Mouse (Mus musculus) MEL (cell line): ENCODE measurements around the gene Ppfia1. TPM values are rescaled to one million over a fixed set of nuclear protein-coding genes. Genes with fewer than 3 reads are reported as not detected.

Source experiments
- DNase-seq: peaks from one replicate; pipeline ENCODE4 v3.0.0; 2011; ENCODE audit warnings: low read depth, low spot score
- H3K27ac ChIP-seq: 2 replicates; pipeline ENCODE4 v1.5.1; 2012; ENCODE audit warnings: low read depth, mild to moderate bottlenecking, control low read depth, low read length, moderate library complexity; ENCODE audit not compliant: control insufficient read depth
- H3K27me3 ChIP-seq, 2 experiments: fragments of 150-350 bp in 1 of 2; sonication (generic) in 1 of 2; 2 replicates each; pipeline ENCODE4 v1.6.1; 2012; ENCODE audit warnings: low read length in 2 of 2, mild to moderate bottlenecking in 2 of 2, improper control_type of control experiment in 1 of 2, moderate library complexity in 1 of 2; ENCODE audit not compliant: insufficient read depth in 2 of 2, control insufficient read depth in 1 of 2
- H3K36me3 ChIP-seq, 2 experiments: 2 replicates each; pipeline ENCODE4 v1.6.1; 2012 to 2014; ENCODE audit warnings: low read length in 2 of 2, improper control_type of control experiment in 1 of 2, inconsistent platforms in 1 of 2, mild to moderate bottlenecking in 1 of 2; ENCODE audit not compliant: insufficient read depth in 2 of 2, control insufficient read depth in 1 of 2
- H3K4me1 ChIP-seq, 2 experiments: fragments of 150-350 bp in 1 of 2; sonication (generic) in 1 of 2; 2 replicates each; pipeline ENCODE4 v1.6.1; 2012; ENCODE audit warnings: low read length in 2 of 2, improper control_type of control experiment in 1 of 2, mild to moderate bottlenecking in 1 of 2; ENCODE audit not compliant: insufficient read depth in 2 of 2, control insufficient read depth in 1 of 2
- H3K4me3 ChIP-seq, 2 experiments: fragments of 150-350 bp in 1 of 2; sonication (generic) in 1 of 2; 2 replicates each; pipeline ENCODE4 v1.5.1; 2012; ENCODE audit warnings: low read depth in 2 of 2, low read length in 2 of 2, mild to moderate bottlenecking in 2 of 2, moderate library complexity in 2 of 2, control low read depth in 1 of 2, improper control_type of control experiment in 1 of 2; ENCODE audit not compliant: control insufficient read depth in 1 of 2, insufficient read depth in 1 of 2
- H3K79me2 ChIP-seq: 2 replicates; pipeline ENCODE4 v1.6.1; 2012; ENCODE audit warnings: mild to moderate bottlenecking, low read length, moderate library complexity; ENCODE audit not compliant: control insufficient read depth, poor library complexity, insufficient read depth
- H3K9ac ChIP-seq: 2 replicates; pipeline ENCODE4 v1.6.1; 2012; ENCODE audit warnings: low read depth, mild to moderate bottlenecking, control low read depth, low read length, moderate library complexity; ENCODE audit not compliant: control insufficient read depth, poor library complexity, severe bottlenecking
- H3K9me3 ChIP-seq: fragments of 150-350 bp; sonication (generic); replicated peaks from 2 replicates; pipeline ENCODE4 v1.6.1; 2012; ENCODE audit warnings: mild to moderate bottlenecking, low read length, improper control_type of control experiment, moderate library complexity; ENCODE audit not compliant: insufficient read depth
- E2F4 ChIP-seq: IDR thresholded peaks from 2 replicates; pipeline ENCODE4 v1.6.1; 2011; ENCODE audit warnings: low read depth, low read length, improper control_type of control experiment, borderline replicate concordance
- ELF1 ChIP-seq: IDR thresholded peaks from 2 replicates; pipeline ENCODE4 v1.6.1; 2014; ENCODE audit warnings: low read depth, mild to moderate bottlenecking, inconsistent platforms, low read length, improper control_type of control experiment, moderate library complexity
- GABPA ChIP-seq: IDR thresholded peaks from 2 replicates; pipeline ENCODE4 v1.6.1; 2012; ENCODE audit warnings: low read depth, mild to moderate bottlenecking, inconsistent platforms, low read length, improper control_type of control experiment, moderate library complexity
- HCFC1 ChIP-seq: IDR thresholded peaks from 2 replicates; pipeline ENCODE4 v1.6.1; 2012; ENCODE audit warnings: low read depth, mild to moderate bottlenecking, inconsistent platforms, low read length, improper control_type of control experiment, moderate library complexity
- JUND ChIP-seq: IDR thresholded peaks from 2 replicates; pipeline ENCODE4 v1.6.1; 2011; ENCODE audit warnings: low read depth, mild to moderate bottlenecking, improper control_type of control experiment, low read length
- MAX ChIP-seq: IDR thresholded peaks from 2 replicates; pipeline ENCODE4 v1.6.1; 2011; ENCODE audit warnings: low read length, improper control_type of control experiment
- MAZ ChIP-seq: IDR thresholded peaks from 2 replicates; pipeline ENCODE4 v1.6.1; 2012; ENCODE audit warnings: low read depth, mild to moderate bottlenecking, inconsistent platforms, low read length, improper control_type of control experiment
- MXI1 ChIP-seq: IDR thresholded peaks from 2 replicates; pipeline ENCODE4 v1.6.1; 2011; ENCODE audit warnings: mild to moderate bottlenecking, low read depth, low read length, improper control_type of control experiment
- NELFE ChIP-seq: IDR thresholded peaks from 2 replicates; pipeline ENCODE4 v1.6.1; 2011; ENCODE audit warnings: low read depth, low read length, improper control_type of control experiment
- NRF1 ChIP-seq: IDR thresholded peaks from 2 replicates; pipeline ENCODE4 v1.6.1; 2014; ENCODE audit warnings: low read depth, mild to moderate bottlenecking, inconsistent platforms, low read length, improper control_type of control experiment, moderate library complexity; ENCODE audit not compliant: poor library complexity, insufficient read depth, severe bottlenecking
- POLR2A ChIP-seq, 2 experiments: IDR thresholded peaks; 2 replicates each; pipeline ENCODE4 v1.6.1; 2011 to 2012; ENCODE audit warnings: low read length in 2 of 2, mild to moderate bottlenecking in 2 of 2, control low read depth in 1 of 2, improper control_type of control experiment in 1 of 2, low read depth in 1 of 2, moderate library complexity in 1 of 2; ENCODE audit not compliant: control insufficient read depth in 1 of 2, insufficient read depth in 1 of 2, poor library complexity in 1 of 2
- POLR2AphosphoS2 ChIP-seq: IDR thresholded peaks from 2 replicates; pipeline ENCODE4 v1.6.1; 2011; ENCODE audit warnings: low read length, improper control_type of control experiment
- RAD21 ChIP-seq: IDR thresholded peaks from 2 replicates; pipeline ENCODE4 v1.6.1; 2011; ENCODE audit warnings: mild to moderate bottlenecking, low read depth, low read length, improper control_type of control experiment
- SIN3A ChIP-seq: IDR thresholded peaks from 2 replicates; pipeline ENCODE4 v1.6.1; 2012; ENCODE audit warnings: low read length, improper control_type of control experiment, inconsistent platforms
- SMC3 ChIP-seq: IDR thresholded peaks from 2 replicates; pipeline ENCODE4 v1.6.1; 2011; ENCODE audit warnings: low read depth, low read length, improper control_type of control experiment
- TAL1 ChIP-seq: IDR thresholded peaks from 2 replicates; pipeline ENCODE4 v1.6.1; 2012; ENCODE audit warnings: mild to moderate bottlenecking, inconsistent platforms, low read length, moderate library complexity, mixed read lengths
- TBP ChIP-seq: IDR thresholded peaks from 2 replicates; pipeline ENCODE4 v1.8.0; 2011; ENCODE audit warnings: low read depth, low read length, improper control_type of control experiment
- TCF12 ChIP-seq: IDR thresholded peaks from 2 replicates; pipeline ENCODE4 v1.6.1; 2014; ENCODE audit warnings: low read depth, mild to moderate bottlenecking, inconsistent platforms, low read length, improper control_type of control experiment, moderate library complexity
- UBTF ChIP-seq: IDR thresholded peaks from 2 replicates; pipeline ENCODE4 v1.6.1; 2012; ENCODE audit warnings: low read depth, mild to moderate bottlenecking, inconsistent platforms, low read length, improper control_type of control experiment, moderate library complexity, borderline replicate concordance; ENCODE audit not compliant: insufficient read depth
- ZMIZ1 ChIP-seq: IDR thresholded peaks from 2 replicates; pipeline ENCODE4 v1.6.1; 2012; ENCODE audit warnings: low read depth, mild to moderate bottlenecking, inconsistent platforms, low read length, improper control_type of control experiment, moderate library complexity
- ZNF384 ChIP-seq: IDR thresholded peaks from 2 replicates; pipeline ENCODE4 v1.6.1; 2012; ENCODE audit warnings: low read depth, mild to moderate bottlenecking, inconsistent platforms, low read length, improper control_type of control experiment
- polyA plus RNA-seq, 2 experiments: library from polyadenylated mRNA; stranded (reverse) in 1 of 2; unstranded in 1 of 2; fragments of >175 nt in 1 of 2; fragments of >200 nt in 1 of 2; gene quantifications; 2 replicates each; pipeline versions ENCODE4 v1.2.1 to v1.2.4; 2012; ENCODE audit warnings: low replicate concordance in 2 of 2, low read depth in 1 of 2; ENCODE audit not compliant: insufficient read length in 2 of 2, insufficient read depth in 1 of 2, missing spikeins in 1 of 2
- total RNA-seq: library from RNA; depleted of rRNA; stranded (reverse); fragments of 300-350 nt; gene quantifications from 2 replicates; pipeline ENCODE4 v1.2.3, GENCODE M21; 2012

Gene Ppfia1
- total and polyA plus RNA-seq, 3 experiments, result 38.5 to 53.1 TPM; not detected in 1

DNA sequence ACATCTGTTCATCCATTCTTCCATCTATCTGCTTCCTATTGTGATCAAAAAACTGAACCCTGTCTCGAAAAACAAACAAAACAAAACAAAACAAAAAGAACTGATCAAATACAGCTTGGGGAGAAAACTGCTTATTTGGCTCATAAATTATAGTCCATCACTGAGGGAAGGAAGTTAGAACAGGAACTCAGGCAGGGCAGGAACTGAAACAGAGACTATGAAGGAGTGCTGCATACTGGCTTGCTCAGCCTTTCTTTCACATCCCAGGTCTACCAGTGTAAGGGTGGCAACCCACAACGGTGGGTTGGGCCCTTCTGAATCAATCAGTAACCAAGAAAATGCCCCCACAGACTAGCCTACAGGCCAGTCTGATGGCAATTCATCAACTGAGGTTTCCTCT lies 82.4 kb downstream of the Ppfia1 start:
- peaks cover 0 to 4% of the 10 kb centered on the region in 2 experiments; a peak in 1 of 4 replicates for H3K36me3 ChIP-seq
- TF ChIP-seq E2F4, result no peak
- TF ChIP-seq, all 39 proteins: peak for 0
- H3K9ac ChIP-seq, result peak overlapping the region; percentile 68; the same call in 1 of the 2 replicates
- H3K27ac ChIP-seq, result peak overlapping the region; percentile 23; the same call in 1 of the 2 replicates
- peak overlapping the region; percentile 69 to 86 for H3K4me3 ChIP-seq
- no peaks in the 10 kb centered on the region for H3K9me3 ChIP-seq
- H3K27me3 ChIP-seq, result no peaks in the 10 kb centered on the region
- DNase-seq, result peak; percentile 37
- peaks cover 22% of the 10 kb centered on the region for H3K79me2 ChIP-seq
- H3K4me1 ChIP-seq, result no peaks in the 10 kb centered on the region; a peak in 2 of 4 replicates

- Histone ChIP-seq H3K27me3 (no peaks in the 10 kb centered on the region), H3K4me3 (peak within 1 kb of the TSS; percentile 69 to 86), H3K36me3 (peaks cover 0 to 4% of the 10 kb centered on the region in 2 experiments; a peak in 1 of 4 replicates), H3K27ac (peak within 1 kb of the TSS; percentile 47), H3K79me2 (peaks cover 22% of the 10 kb centered on the region), H3K4me1 (no peaks in the 10 kb centered on the region; a peak in 2 of 4 replicates), H3K9ac (peak within 1 kb of the TSS; percentile 68), H3K9me3 (no peaks in the 10 kb centered on the region)
- TF ChIP-seq ELF1 (peak; percentile 91), SMC3 (no peak), MAZ (peak; percentile 73; the same call in 1 of the 2 replicates), GABPA (no peak), POLR2A (IDR thresholded peaks at IDR 0.05; ENCODE audit: control insufficient read depth in 1 of 2, insufficient read depth in 1 of 2, low read depth in 1 of 2, low read length in 2 of 2, poor library complexity in 1 of 2) (peak; percentile 75 to 79; a peak in 3 of 4 replicates), ZNF384 (no peak), MXI1 (peak; percentile 46), HCFC1 (peak; percentile 74), MAX (no peak), JUND (no peak), UBTF (no peak), TBP (peak; percentile 36; the same call in 1 of the 2 replicates), TAL1 (no peak), POLR2AphosphoS2 (peak; percentile 65; the same call in 1 of the 2 replicates), TCF12 (peak; percentile 50; the same call in 1 of the 2 replicates), NELFE (peak; percentile 74), RAD21 (no peak), SIN3A (peak; percentile 68), ZMIZ1 (peak; percentile 57; the same call in 1 of the 2 replicates), NRF1 (no peak)
- DNase-seq, result peak; percentile 87
Measured at GRCm38 (mm10) chr7:144470545-144471059, 82.9 kb downstream of the Ppfia1 start, which contains the start of gene Cttn. Gene Cttn, minus strand, starts transcription at chr7:144471009.
